ENCODE assay signal across 9 mouse cellular contexts in genomic region chr15:25589916-25590315, GRCm38 (mm10). TPM values are rescaled to one million over a fixed set of nuclear protein-coding genes. Genes with fewer than 3 reads are reported as not detected.
DNase-seq lines count a peak whose midpoint lies in the region; ATAC-seq and TF ChIP-seq lines count a peak whose summit lies in the region.
"Had no signal": no experiment of that assay in that cellular context is flagged by ENCODE, and none has a peak within 500 bp of the region (broad histone marks: within the 10 kb centered on the region; RNA-seq: fewer than 3 reads in every experiment).

No protein-coding gene starts in this region.

- peaks cover 18% of the 10 kb centered on the region for H3K4me1 ChIP-seq in intestine, embryonic 15.5 days (replicated peaks)
- peaks cover 4% of the 10 kb centered on the region; the same call in 1 of the 2 replicates for H3K4me1 ChIP-seq in intestine, postnatal 0 days (replicated peaks; ENCODE audit: control insufficient read depth, insufficient read depth, low read length)

- no peak overlapping the region for H3K9ac ChIP-seq in intestine, embryonic 15.5 days
- no peak overlapping the region for H3K9ac ChIP-seq in intestine, postnatal 0 days (ENCODE audit: low read depth, low read length)

- peak; percentile 25; the same call in 1 of the 2 replicates for ATAC-seq in intestine, embryonic 15.5 days
- ATAC-seq in intestine, postnatal 0 days = no peak
- ATAC-seq: midbrain, embryonic 16.5 days had no signal

- no peak overlapping the region for H3K27ac ChIP-seq in intestine, embryonic 15.5 days
- no peak overlapping the region for H3K27ac ChIP-seq in intestine, postnatal 0 days (ENCODE audit: low read depth, low read length)

- peak; percentile 39 for DNase-seq in cerebellum, adult 8-10 months
- peak; percentile 83 for DNase-seq in kidney, postnatal 10 days
- DNase-seq in ovary, postnatal 36 days (ENCODE audit: low spot score) = peak; percentile 54
- no peak for DNase-seq in thymus, postnatal 14 days
- no peak for DNase-seq in frontal cortex, postnatal 36 days (ENCODE audit: low spot score in 2 of 2)
- DNase-seq in right cerebral cortex, postnatal 14 days = no peak

- no peak for TF ChIP-seq CTCF in intestine, postnatal 0 days (IDR thresholded peaks at IDR 0.05; ENCODE audit: low read depth)

- no peaks in the 10 kb centered on the region for H3K9me3 ChIP-seq in intestine, embryonic 15.5 days
- no peaks in the 10 kb centered on the region for H3K9me3 ChIP-seq in intestine, postnatal 0 days (ENCODE audit: control insufficient read depth)

- no peaks in the 10 kb centered on the region for H3K36me3 ChIP-seq in intestine, embryonic 15.5 days
- H3K36me3 ChIP-seq in intestine, postnatal 0 days (ENCODE audit: control insufficient read depth, insufficient read depth) = no peaks in the 10 kb centered on the region

- no peaks in the 10 kb centered on the region for H3K27me3 ChIP-seq in intestine, embryonic 15.5 days (replicated peaks)
- no peaks in the 10 kb centered on the region for H3K27me3 ChIP-seq in intestine, postnatal 0 days (replicated peaks; ENCODE audit: control insufficient read depth, insufficient read depth, low read length)

- no peak overlapping the region for H3K4me2 ChIP-seq in intestine, embryonic 15.5 days (replicated peaks)
- no peak overlapping the region for H3K4me2 ChIP-seq in intestine, postnatal 0 days (replicated peaks; ENCODE audit: low read depth)

- 66% methylated on average over 5 of the region's 5 CpGs for WGBS in intestine, embryonic 15.5 days
- 61% methylated on average over 5 of the region's 5 CpGs for WGBS in intestine, postnatal 0 days

- H3K4me3 ChIP-seq in intestine, embryonic 15.5 days (replicated peaks) = no peak overlapping the region
- no peak overlapping the region for H3K4me3 ChIP-seq in intestine, postnatal 0 days (ENCODE audit: low read depth, low read length)

RNA-seq across cellular contexts. Expression of gene Myo10, which starts 32.4 kb away (rescaled TPM):
- 23.9 and 25.3 TPM in 2 replicates for polyA plus RNA-seq in intestine, embryonic 15.5 days (2015; fragmentation: Nextera tagmentation; extraction: Ambion mirVana)
- polyA plus RNA-seq in intestine, postnatal 0 days (2015; fragmentation: Nextera tagmentation; extraction: Ambion mirVana) = 9.5 and 11.8 TPM in 2 replicates

Comparison
In these comparisons a context has a peak if more than half of its experiments do, and no peak if none do; other contexts are left out.
1. DNase-seq: peak in cerebellum, adult 8-10 months (single experiment), kidney, postnatal 10 days (single experiment) and ovary, postnatal 36 days (single experiment); none in thymus, postnatal 14 days (single experiment), frontal cortex, postnatal 36 days (0 of 2) and right cerebral cortex, postnatal 14 days (single experiment).